Mouse (Mus musculus): Measurements from ENCODE around the gene Syt15.

- TF ChIP-seq POLR2A (IDR thresholded peaks at IDR 0.05; ENCODE audit: control insufficient read depth, low read depth, low read length) (no peak), CTCF (IDR thresholded peaks at IDR 0.05; ENCODE audit: control insufficient read depth, insufficient read depth, insufficient replicate concordance, low read depth, low read length) (no peak)
Observed at GRCm38 (mm10) chr14:34209942-34210341, 9.5 kb upstream of the Syt15 start.
